Mouse (Mus musculus): Measurements from ENCODE around the gene Slc26a6. TPM values are rescaled to one million over a fixed set of nuclear protein-coding genes. Genes with fewer than 3 reads are reported as not detected.

Slc26a6 gene
- polyA plus RNA-seq, 1 experiment from 2014 or later: 8.8 TPM

DNA sequence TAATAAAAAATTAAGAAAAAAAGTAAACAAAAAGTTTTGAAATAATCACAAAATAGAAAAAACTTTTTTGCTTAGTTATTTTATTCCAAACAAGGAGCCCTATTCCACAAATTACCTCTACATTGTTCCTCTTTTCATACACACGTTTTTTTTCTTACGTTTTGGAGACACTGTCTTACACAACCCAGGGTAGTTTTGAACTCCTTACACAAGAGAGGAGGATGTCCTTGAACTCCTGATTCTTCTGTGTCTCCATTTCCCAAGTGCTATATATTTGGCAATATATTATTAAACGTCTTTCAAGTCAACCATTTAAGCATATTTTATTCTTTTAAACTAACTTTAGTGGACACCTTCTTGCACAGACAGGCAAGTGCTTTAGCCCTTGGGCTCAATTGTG lies 82.9 kb downstream of the Slc26a6 start:
- Histone ChIP-seq H3K9me3 (ENCODE audit: control insufficient read depth, low read length) (no peaks in the 10 kb centered on the region), H3K9ac (ENCODE audit: low read length) (no peak overlapping the region), H3K4me3 (ENCODE audit: low read depth, low read length) (peak overlapping the region; percentile 86), H3K4me2 (ENCODE audit: low read depth) (0 out of 2 replicates have a peak overlapping the region, but pooled peaks have one; percentile 12), H3K4me1 (ENCODE audit: control insufficient read depth, insufficient read depth, low read length) (0 out of 2 replicates have a peak, but pooled peaks cover 2% of the 10 kb centered on the region), H3K27ac (ENCODE audit: low read depth, low read length) (no peak overlapping the region), H3K27me3 (ENCODE audit: control insufficient read depth, insufficient read depth, low read length) (no peaks in the 10 kb centered on the region), H3K36me3 (ENCODE audit: control insufficient read depth, insufficient read depth, low read length) (peaks cover 8% of the 10 kb centered on the region)
- DNase-seq (ENCODE audit: low spot score) (no peak), ATAC-seq (ENCODE audit: insufficient read depth, low FRiP score, low TSS enrichment) (peak; percentile 18; the same call in 1 of the 2 replicates)
- 21% methylated on average over 3 of the region's 3 CpGs for WGBS

DNA sequence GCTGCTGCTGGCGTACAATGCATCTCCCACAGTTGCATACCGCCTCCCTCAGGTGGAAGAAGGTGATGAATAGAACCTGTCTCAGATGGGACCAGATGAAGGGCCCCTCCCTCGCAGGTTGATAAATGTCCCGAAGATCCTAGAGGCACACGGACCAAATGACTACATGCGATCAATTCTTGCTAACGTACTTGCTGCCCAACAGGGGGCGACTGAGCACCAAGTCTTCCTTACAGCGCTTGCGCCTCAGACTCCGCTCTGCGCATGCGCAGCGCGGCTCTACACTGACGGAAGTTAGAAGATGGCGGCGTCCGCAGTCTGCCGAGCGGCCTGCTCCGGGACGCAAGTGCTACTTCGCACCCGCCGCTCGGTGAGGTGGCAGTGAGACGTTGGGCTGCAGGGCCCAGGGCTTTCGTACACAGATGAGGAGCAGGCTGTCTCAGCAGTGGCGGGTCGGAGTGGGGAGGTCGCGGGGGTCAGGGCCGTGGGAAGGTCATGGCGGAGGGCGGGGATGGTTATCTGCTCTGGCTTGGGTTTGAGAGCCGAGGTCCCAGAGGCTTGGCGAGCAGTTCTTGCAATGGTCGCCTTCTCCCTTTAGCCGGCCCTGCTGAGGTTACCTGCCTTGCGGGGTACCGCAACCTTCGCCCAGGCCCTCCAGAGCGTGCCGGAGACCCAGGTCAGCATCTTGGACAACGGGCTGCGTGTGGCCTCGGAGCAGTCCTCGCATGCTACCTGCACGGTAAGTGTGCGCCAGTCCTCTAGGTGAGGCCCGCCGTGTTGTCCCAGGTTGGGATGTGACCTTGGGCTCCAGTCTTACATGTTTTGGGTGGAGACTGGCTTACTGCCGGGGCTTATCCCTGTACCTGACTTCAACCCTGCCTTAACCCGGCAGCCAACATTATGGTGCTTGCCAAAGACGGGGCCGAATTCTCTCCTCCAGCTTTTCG lies 83.6 kb downstream of the Slc26a6 start, which contains the start of gene Uqcrc1:
Gene Uqcrc1 (plus strand): TSS at position 216 of the 947 bp plus-strand sequence.
- H3K4me1 ChIP-seq (ENCODE audit: control insufficient read depth, insufficient read depth, low read length): 0 out of 2 replicates have a peak, but pooled peaks cover 2% of the 10 kb centered on the region
- peak; percentile 85 for ATAC-seq (ENCODE audit: insufficient read depth, low FRiP score, low TSS enrichment)
- H3K36me3 ChIP-seq (ENCODE audit: control insufficient read depth, insufficient read depth, low read length): peaks cover 8% of the 10 kb centered on the region
- H3K27me3 ChIP-seq (ENCODE audit: control insufficient read depth, insufficient read depth, low read length): no peaks in the 10 kb centered on the region
- H3K9ac ChIP-seq (ENCODE audit: low read length): peak within 1 kb of the TSS; percentile 87
- peak; percentile 98 for DNase-seq (ENCODE audit: low spot score)
- peak within 1 kb of the TSS; percentile 78 for H3K4me2 ChIP-seq (ENCODE audit: low read depth)
- 2% methylated on average over 58 of the region's 58 CpGs for WGBS
- H3K9me3 ChIP-seq (ENCODE audit: control insufficient read depth, low read length): no peaks in the 10 kb centered on the region
- peak within 1 kb of the TSS; percentile 86 for H3K4me3 ChIP-seq (ENCODE audit: low read depth, low read length)
- no peak within 1 kb of the TSS for H3K27ac ChIP-seq (ENCODE audit: low read depth, low read length)

DNA sequence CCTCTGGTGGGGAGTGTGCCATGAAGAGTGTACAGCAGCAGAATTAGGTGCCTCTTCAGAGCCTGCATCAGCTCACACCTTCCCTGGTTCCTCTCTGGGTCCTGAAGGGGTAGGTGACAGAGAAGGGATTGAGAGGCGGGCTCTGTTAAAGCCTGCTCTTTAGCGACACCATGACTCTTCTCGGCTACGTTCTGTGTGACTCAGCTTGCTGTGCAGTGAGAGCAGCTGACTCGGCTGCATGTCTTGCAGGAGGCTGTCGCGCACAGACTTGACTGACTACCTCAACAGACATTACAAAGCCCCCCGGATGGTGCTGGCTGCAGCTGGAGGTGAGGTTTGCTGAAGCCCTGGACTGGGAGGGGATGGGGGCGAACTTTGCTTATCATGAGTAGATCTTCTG lies 92.0 kb downstream of the Slc26a6 start:
- ATAC-seq (ENCODE audit: insufficient read depth, low FRiP score, low TSS enrichment) (no peak), DNase-seq (ENCODE audit: low spot score) (no peak)
- no peaks in the 10 kb centered on the region for H3K4me1 ChIP-seq (ENCODE audit: control insufficient read depth, insufficient read depth, low read length)
- peaks cover 23% of the 10 kb centered on the region for H3K36me3 ChIP-seq (ENCODE audit: control insufficient read depth, insufficient read depth, low read length)
- H3K4me3 ChIP-seq (ENCODE audit: low read depth, low read length): no peak overlapping the region
- no peak overlapping the region for H3K4me2 ChIP-seq (ENCODE audit: low read depth)
- no peaks in the 10 kb centered on the region for H3K27me3 ChIP-seq (ENCODE audit: control insufficient read depth, insufficient read depth, low read length)
- no peak overlapping the region for H3K9ac ChIP-seq (ENCODE audit: low read length)
- no peak overlapping the region for H3K27ac ChIP-seq (ENCODE audit: low read depth, low read length)
- H3K9me3 ChIP-seq (ENCODE audit: control insufficient read depth, low read length): no peaks in the 10 kb centered on the region
- WGBS: 89% methylated on average over 9 of the region's 9 CpGs

DNA sequence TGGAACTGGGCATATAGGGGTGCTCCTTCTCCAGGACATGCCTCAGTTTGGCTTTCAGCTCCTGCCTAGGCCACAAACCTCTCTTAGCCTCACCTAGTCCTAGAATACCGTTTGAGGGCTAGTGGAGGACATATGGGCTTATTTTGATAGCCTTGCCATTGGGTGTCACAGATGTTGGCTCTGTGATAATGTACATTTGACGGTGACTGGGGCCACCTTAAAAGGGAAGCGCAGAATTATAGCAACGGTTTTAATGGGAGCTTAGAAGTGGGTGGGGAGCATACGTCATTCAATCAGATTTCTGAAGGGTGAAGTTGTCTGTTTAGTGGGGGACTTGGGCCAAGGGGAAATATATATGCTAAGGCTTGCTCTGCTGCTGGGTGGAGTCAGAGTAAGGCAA lies 92.5 kb downstream of the Slc26a6 start:
- ATAC-seq (ENCODE audit: insufficient read depth, low FRiP score, low TSS enrichment) (no peak), DNase-seq (ENCODE audit: low spot score) (no peak)
- 90% methylated on average over 5 of the region's 5 CpGs for WGBS
- Histone ChIP-seq H3K4me1 (ENCODE audit: control insufficient read depth, insufficient read depth, low read length) (no peaks in the 10 kb centered on the region), H3K27ac (ENCODE audit: low read depth, low read length) (no peak overlapping the region), H3K9me3 (ENCODE audit: control insufficient read depth, low read length) (no peaks in the 10 kb centered on the region), H3K36me3 (ENCODE audit: control insufficient read depth, insufficient read depth, low read length) (peaks cover 26% of the 10 kb centered on the region), H3K4me3 (ENCODE audit: low read depth, low read length) (no peak overlapping the region), H3K4me2 (ENCODE audit: low read depth) (no peak overlapping the region), H3K27me3 (ENCODE audit: control insufficient read depth, insufficient read depth, low read length) (no peaks in the 10 kb centered on the region), H3K9ac (ENCODE audit: low read length) (no peak overlapping the region)

DNA sequence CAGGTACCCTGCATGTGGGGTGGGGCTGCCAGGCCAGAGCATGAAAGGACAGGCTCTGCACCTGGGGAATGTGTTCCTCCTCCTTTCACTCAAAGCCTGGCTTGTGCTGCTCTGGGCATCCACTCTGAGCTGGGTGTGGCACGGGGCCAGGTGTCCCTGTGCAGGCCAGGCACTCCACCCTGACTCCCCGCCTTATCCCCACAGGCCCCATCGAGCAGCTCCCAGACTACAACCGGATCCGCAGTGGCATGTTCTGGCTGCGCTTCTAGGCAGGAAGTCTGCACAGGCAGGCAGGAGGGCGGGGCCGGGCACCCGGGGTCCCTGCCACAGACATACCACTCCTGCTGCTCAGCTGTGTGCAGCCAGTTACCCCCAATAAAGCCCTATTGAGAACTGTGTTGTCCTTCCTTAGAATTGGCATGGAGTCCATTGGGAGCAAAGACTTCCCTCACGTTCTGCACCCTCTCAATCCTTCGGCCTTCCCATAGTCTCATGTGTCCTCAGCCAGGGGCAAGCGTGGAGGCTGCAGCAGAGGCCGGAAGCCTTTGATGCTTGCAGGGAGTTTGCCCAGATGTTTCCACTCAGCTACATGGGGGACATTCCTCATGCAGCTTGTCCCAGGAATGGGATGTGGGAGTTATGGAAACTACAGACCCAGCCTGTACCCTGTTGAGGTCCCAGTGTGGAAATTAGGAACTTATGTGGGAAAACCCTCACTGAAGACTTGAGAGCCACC lies 96.3 kb downstream of the Slc26a6 start:
- DNase-seq (ENCODE audit: low spot score) (no peak), ATAC-seq (ENCODE audit: insufficient read depth, low FRiP score, low TSS enrichment) (no peak)
- Histone ChIP-seq H3K36me3 (ENCODE audit: control insufficient read depth, insufficient read depth, low read length) (peaks cover 20% of the 10 kb centered on the region), H3K4me1 (ENCODE audit: control insufficient read depth, insufficient read depth, low read length) (no peaks in the 10 kb centered on the region), H3K9ac (ENCODE audit: low read length) (no peak overlapping the region; the same call in 1 of the 2 replicates), H3K4me2 (ENCODE audit: low read depth) (no peak overlapping the region), H3K9me3 (ENCODE audit: control insufficient read depth, low read length) (no peaks in the 10 kb centered on the region), H3K4me3 (ENCODE audit: low read depth, low read length) (no peak overlapping the region), H3K27ac (ENCODE audit: low read depth, low read length) (no peak overlapping the region), H3K27me3 (ENCODE audit: control insufficient read depth, insufficient read depth, low read length) (peaks cover 7% of the 10 kb centered on the region; the same call in 1 of the 2 replicates)
- WGBS: 78% methylated on average over 13 of the region's 13 CpGs

DNA sequence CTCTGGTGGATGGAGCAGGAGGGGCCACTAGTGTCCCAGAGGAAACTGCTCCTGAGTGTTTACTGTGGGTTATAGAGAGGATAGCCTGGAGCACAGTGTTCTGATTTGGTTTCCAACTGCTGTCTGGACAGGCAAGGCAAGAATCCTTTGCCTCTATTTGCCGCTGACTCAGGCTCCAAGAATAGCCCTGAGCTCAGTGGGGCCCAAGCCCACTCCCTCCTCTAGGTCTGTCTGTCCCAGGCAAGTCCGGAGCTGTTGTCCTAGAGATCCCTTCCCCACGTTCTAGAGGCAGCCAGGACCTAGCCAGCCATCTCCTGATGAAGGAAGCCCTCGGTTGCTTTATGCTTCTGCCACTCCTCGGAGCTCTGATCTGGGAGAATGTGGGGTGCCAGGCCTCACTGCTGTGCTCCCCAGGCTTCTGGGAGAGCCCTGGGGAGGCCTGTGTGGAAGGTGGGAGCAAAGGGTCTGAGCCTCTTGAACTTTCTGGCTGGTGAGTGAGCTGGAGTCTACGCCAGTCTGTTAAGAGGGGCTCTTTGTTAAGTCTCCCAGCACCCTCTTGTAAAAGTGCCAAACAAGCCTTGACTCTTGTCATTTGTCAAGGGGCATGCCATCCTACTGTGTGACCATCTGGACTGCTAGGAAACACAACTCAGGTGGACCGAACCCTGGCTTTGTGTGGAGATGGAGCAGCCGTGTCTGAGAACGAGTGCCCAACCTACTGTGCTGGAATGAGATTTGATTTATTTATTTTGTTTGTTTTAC lies 97.1 kb downstream of the Slc26a6 start:
- Histone ChIP-seq H3K4me3 (ENCODE audit: low read depth, low read length) (no peak overlapping the region), H3K9me3 (ENCODE audit: control insufficient read depth, low read length) (no peaks in the 10 kb centered on the region), H3K27me3 (ENCODE audit: control insufficient read depth, insufficient read depth, low read length) (peaks cover 7% of the 10 kb centered on the region; the same call in 1 of the 2 replicates), H3K36me3 (ENCODE audit: control insufficient read depth, insufficient read depth, low read length) (peaks cover 15% of the 10 kb centered on the region), H3K9ac (ENCODE audit: low read length) (no peak overlapping the region), H3K4me2 (ENCODE audit: low read depth) (no peak overlapping the region), H3K27ac (ENCODE audit: low read depth, low read length) (no peak overlapping the region), H3K4me1 (ENCODE audit: control insufficient read depth, insufficient read depth, low read length) (no peaks in the 10 kb centered on the region)
- ATAC-seq (ENCODE audit: insufficient read depth, low FRiP score, low TSS enrichment) (no peak), DNase-seq (ENCODE audit: low spot score) (no peak)
- WGBS: 86% methylated on average over 9 of the region's 9 CpGs

DNA sequence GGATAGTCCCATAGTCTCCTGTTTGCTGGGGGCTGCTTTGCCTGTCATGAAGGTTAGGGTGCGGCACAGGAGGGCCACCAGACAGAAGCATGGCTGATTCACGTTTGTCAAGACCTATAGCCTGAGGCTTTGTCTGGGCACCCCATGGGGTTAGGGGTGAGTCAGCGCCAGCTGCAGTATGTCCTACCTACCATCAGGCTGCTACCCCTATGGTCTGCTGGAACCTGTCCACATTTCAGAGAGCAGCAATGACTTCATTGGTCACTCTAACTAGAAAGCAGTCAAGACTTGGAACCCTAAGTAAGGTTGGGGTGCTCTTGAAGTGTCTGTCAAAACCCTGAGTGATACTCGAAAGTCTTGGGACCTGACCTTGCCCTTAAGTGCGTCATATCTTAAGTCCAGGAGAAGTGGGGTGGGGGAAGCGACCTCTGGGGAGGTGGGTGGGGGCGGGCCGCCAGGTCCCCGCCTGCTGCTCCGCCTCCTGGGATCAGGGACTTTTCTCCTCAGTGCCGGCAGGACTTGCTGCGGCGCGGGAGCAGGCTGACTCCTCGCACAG lies 100.1 kb downstream of the Slc26a6 start, which contains the start of gene Col7a1:
Gene Col7a1 (plus strand): TSS at position 506 of the 556 bp plus-strand sequence.
- H3K9ac ChIP-seq (ENCODE audit: low read length): no peak within 1 kb of the TSS; the same call in 1 of the 2 replicates
- peaks cover 5% of the 10 kb centered on the region for H3K36me3 ChIP-seq (ENCODE audit: control insufficient read depth, insufficient read depth, low read length)
- 0 out of 2 replicates have a peak within 1 kb of the TSS, but pooled peaks have one; percentile 19 for H3K4me2 ChIP-seq (ENCODE audit: low read depth)
- ATAC-seq (ENCODE audit: insufficient read depth, low FRiP score, low TSS enrichment) (no peak), DNase-seq (ENCODE audit: low spot score) (no peak)
- H3K4me3 ChIP-seq (ENCODE audit: low read depth, low read length): no peak within 1 kb of the TSS
- H3K4me1 ChIP-seq (ENCODE audit: control insufficient read depth, insufficient read depth, low read length): no peaks in the 10 kb centered on the region
- no peaks in the 10 kb centered on the region for H3K9me3 ChIP-seq (ENCODE audit: control insufficient read depth, low read length)
- no peak within 1 kb of the TSS for H3K27ac ChIP-seq (ENCODE audit: low read depth, low read length)
- H3K27me3 ChIP-seq (ENCODE audit: control insufficient read depth, insufficient read depth, low read length): peaks cover 7% of the 10 kb centered on the region; the same call in 1 of the 2 replicates
- WGBS: 13% methylated on average over 15 of the region's 15 CpGs

DNA sequence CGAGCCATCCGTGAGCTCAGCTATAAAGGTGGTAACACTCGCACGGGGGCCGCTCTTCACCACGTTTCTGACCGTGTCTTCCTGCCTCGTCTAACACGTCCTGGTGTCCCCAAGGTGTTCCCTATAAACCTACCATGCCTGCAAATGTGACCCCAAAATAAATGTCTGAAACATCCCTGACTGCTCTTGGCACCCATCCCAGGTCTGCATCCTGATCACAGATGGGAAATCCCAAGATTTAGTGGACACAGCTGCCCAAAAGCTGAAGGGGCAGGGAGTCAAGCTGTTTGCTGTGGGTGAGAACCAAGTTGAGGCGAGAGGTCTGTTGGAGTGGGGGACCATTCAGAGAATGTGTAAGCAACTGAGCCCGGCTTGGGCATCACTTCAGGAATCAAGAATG lies 102.2 kb downstream of the Slc26a6 start:
- no peak for DNase-seq (ENCODE audit: low spot score)
- H3K27me3 ChIP-seq (ENCODE audit: control insufficient read depth, insufficient read depth, low read length): peaks cover 7% of the 10 kb centered on the region; the same call in 1 of the 2 replicates
- no peaks in the 10 kb centered on the region for H3K9me3 ChIP-seq (ENCODE audit: control insufficient read depth, low read length)
- WGBS: 84% methylated on average over 11 of the region's 11 CpGs
- no peak for ATAC-seq (ENCODE audit: insufficient read depth, low FRiP score, low TSS enrichment)
- H3K9ac ChIP-seq (ENCODE audit: low read length): no peak overlapping the region
- H3K4me1 ChIP-seq (ENCODE audit: control insufficient read depth, insufficient read depth, low read length): no peaks in the 10 kb centered on the region
- H3K27ac ChIP-seq (ENCODE audit: low read depth, low read length): no peak overlapping the region
- no peak overlapping the region for H3K4me2 ChIP-seq (ENCODE audit: low read depth)
- peaks cover 1% of the 10 kb centered on the region; the same call in 1 of the 2 replicates for H3K36me3 ChIP-seq (ENCODE audit: control insufficient read depth, insufficient read depth, low read length)
- H3K4me3 ChIP-seq (ENCODE audit: low read depth, low read length): no peak overlapping the region

All from neural tube, embryonic 11.5 days (tissue).